Mouse (Mus musculus) heart, embryonic 11.5 days (tissue): Measurements from ENCODE around the gene Prkag2. TPM values are rescaled to one million over a fixed set of nuclear protein-coding genes. Genes with fewer than 3 reads are reported as not detected.

ENCODE experiments used
- ATAC-seq: fragments of 200-750 bp; cut with Nextera tagmentation; replicated peaks from 2 replicates; pipeline ENCODE4 v1.8.0; 2017; ENCODE audit warnings: moderate library complexity; ENCODE audit not compliant: insufficient number of reproducible peaks, low FRiP score, low TSS enrichment
- H3K27ac ChIP-seq: fragments of 300-500 bp; sonication (generic); 2 replicates; pipeline ENCODE4 v1.5.1; 2014; ENCODE audit warnings: mild to moderate bottlenecking, low read depth, low read length
- H3K27me3 ChIP-seq: fragments of 300-500 bp; sonication (generic); 2 replicates; pipeline ENCODE4 v1.6.1; 2014; ENCODE audit warnings: mild to moderate bottlenecking, low read length, mixed read lengths; ENCODE audit not compliant: control insufficient read depth, insufficient read depth
- H3K36me3 ChIP-seq: fragments of 300-500 bp; sonication (generic); 2 replicates; pipeline ENCODE4 v1.6.1; 2014; ENCODE audit warnings: mild to moderate bottlenecking, low read length, moderate library complexity, mixed read lengths; ENCODE audit not compliant: control insufficient read depth, insufficient read depth
- H3K4me1 ChIP-seq: fragments of 300-500 bp; sonication (generic); 2 replicates; pipeline ENCODE4 v1.6.1; 2014; ENCODE audit warnings: low read length; ENCODE audit not compliant: control insufficient read depth, insufficient read depth
- H3K4me2 ChIP-seq: fragments of 300-500 bp; sonication (generic); 2 replicates; pipeline ENCODE4 v1.6.1; 2014; ENCODE audit warnings: mild to moderate bottlenecking, moderate library complexity
- H3K4me3 ChIP-seq: fragments of 300-500 bp; sonication (generic); 2 replicates; pipeline ENCODE4 v1.5.1; 2014; ENCODE audit warnings: low read depth, low read length
- H3K9ac ChIP-seq: fragments of 300-500 bp; sonication (generic); 2 replicates; pipeline ENCODE4 v1.6.1; 2014; ENCODE audit warnings: mild to moderate bottlenecking, low read depth, low read length, moderate library complexity
- H3K9me3 ChIP-seq: fragments of 300-500 bp; sonication (generic); replicated peaks from 2 replicates; pipeline ENCODE4 v1.6.1; 2016; ENCODE audit warnings: low read length; ENCODE audit not compliant: control insufficient read depth
- WGBS: fragments of 180-500 bp; shearing (Covaris S2); extraction: QIAGEN DNeasy Blood & Tissue Kit; methylation state at CpG from one replicate; pipeline ENCODE4 v1.1.7; 2014; ENCODE audit not compliant: insufficient replicate concordance; 5-methylcytosine and 5-hydroxymethylcytosine counted together
- polyA plus RNA-seq: library from polyadenylated mRNA; unstranded; fragments of >200 nt; fragmentation: Nextera tagmentation; extraction: Ambion mirVana; gene quantifications from 2 replicates; pipeline ENCODE4 v1.2.1, GENCODE M21; 2014

Gene Prkag2
- polyA plus RNA-seq, 1 experiment from 2014 or later: 84.6 TPM

GRCm38 (mm10) chr5:25092630-25093245 lies 7.7 kb downstream of the Prkag2 start:
- H3K27ac ChIP-seq: no peak overlapping the region
- no peak for ATAC-seq
- H3K4me3 ChIP-seq: no peak overlapping the region
- H3K4me1 ChIP-seq: peaks cover 7% of the 10 kb centered on the region; the same call in 1 of the 2 replicates
- no peaks in the 10 kb centered on the region for H3K36me3 ChIP-seq
- H3K27me3 ChIP-seq: no peaks in the 10 kb centered on the region; the same call in 1 of the 2 replicates
- no peaks in the 10 kb centered on the region for H3K9me3 ChIP-seq
- no peak overlapping the region for H3K4me2 ChIP-seq
- H3K9ac ChIP-seq: no peak overlapping the region
- 76% methylated on average over 8 of the region's 8 CpGs for WGBS

GRCm38 (mm10) chr5:25089258-25089972 lies 11.0 kb downstream of the Prkag2 start:
- Histone ChIP-seq H3K27me3 (no peaks in the 10 kb centered on the region), H3K9ac (no peak overlapping the region), H3K36me3 (no peaks in the 10 kb centered on the region), H3K9me3 (no peaks in the 10 kb centered on the region), H3K4me1 (peaks cover 20% of the 10 kb centered on the region), H3K4me2 (no peak overlapping the region), H3K4me3 (no peak overlapping the region), H3K27ac (no peak overlapping the region)
- WGBS: 75% methylated on average over 6 of the region's 6 CpGs
- no peak for ATAC-seq

GRCm38 (mm10) chr5:25088633-25089032 lies 11.8 kb downstream of the Prkag2 start:
- Histone ChIP-seq H3K27ac (no peak overlapping the region), H3K4me1 (peaks cover 24% of the 10 kb centered on the region), H3K4me3 (no peak overlapping the region), H3K36me3 (no peaks in the 10 kb centered on the region), H3K9me3 (no peaks in the 10 kb centered on the region), H3K4me2 (no peak overlapping the region), H3K27me3 (no peaks in the 10 kb centered on the region), H3K9ac (no peak overlapping the region)
- no peak for ATAC-seq
- WGBS: 83% methylated on average over 4 of the region's 4 CpGs

- Histone ChIP-seq H3K9me3 (no peaks in the 10 kb centered on the region), H3K36me3 (no peaks in the 10 kb centered on the region), H3K4me2 (no peak overlapping the region), H3K4me1 (peaks cover 24% of the 10 kb centered on the region), H3K9ac (no peak overlapping the region), H3K27ac (no peak overlapping the region), H3K27me3 (no peaks in the 10 kb centered on the region), H3K4me3 (no peak overlapping the region)
- ATAC-seq: no peak
- 67% methylated on average over 13 of the region's 13 CpGs for WGBS
These were observed 12.3 kb downstream of the Prkag2 start for GRCm38 (mm10) chr5:25088111-25088510.

GRCm38 (mm10) chr5:25087064-25087463 lies 13.4 kb downstream of the Prkag2 start:
- WGBS: 88% methylated on average over 7 of the region's 7 CpGs
- peaks cover 26% of the 10 kb centered on the region for H3K4me1 ChIP-seq
- no peak overlapping the region for H3K27ac ChIP-seq
- H3K4me3 ChIP-seq: no peak overlapping the region
- no peak overlapping the region for H3K9ac ChIP-seq
- ATAC-seq: no peak
- H3K36me3 ChIP-seq: no peaks in the 10 kb centered on the region
- H3K9me3 ChIP-seq: no peaks in the 10 kb centered on the region
- no peaks in the 10 kb centered on the region for H3K27me3 ChIP-seq
- no peak overlapping the region for H3K4me2 ChIP-seq

- peaks cover 26% of the 10 kb centered on the region for H3K4me1 ChIP-seq
- no peak overlapping the region for H3K4me2 ChIP-seq
- ATAC-seq: no peak
- H3K4me3 ChIP-seq: no peak overlapping the region
- no peaks in the 10 kb centered on the region for H3K36me3 ChIP-seq
- 41% methylated on average over 4 of the region's 4 CpGs for WGBS
- H3K9ac ChIP-seq: no peak overlapping the region
- no peaks in the 10 kb centered on the region for H3K9me3 ChIP-seq
- no peaks in the 10 kb centered on the region for H3K27me3 ChIP-seq
- H3K27ac ChIP-seq: no peak overlapping the region
These were observed 14.2 kb downstream of the Prkag2 start for GRCm38 (mm10) chr5:25086234-25086633.

GRCm38 (mm10) chr5:25085170-25085569 lies 15.3 kb downstream of the Prkag2 start:
- Histone ChIP-seq H3K27ac (no peak overlapping the region), H3K4me2 (no peak overlapping the region), H3K9ac (no peak overlapping the region), H3K4me3 (no peak overlapping the region), H3K36me3 (no peaks in the 10 kb centered on the region), H3K27me3 (no peaks in the 10 kb centered on the region), H3K4me1 (peaks cover 26% of the 10 kb centered on the region), H3K9me3 (no peaks in the 10 kb centered on the region)
- WGBS: 79% methylated on average over 10 of the region's 10 CpGs
- ATAC-seq: no peak

- WGBS: 33% methylated on average over 7 of the region's 7 CpGs
- no peaks in the 10 kb centered on the region for H3K9me3 ChIP-seq
- no peaks in the 10 kb centered on the region for H3K27me3 ChIP-seq
- H3K27ac ChIP-seq: no peak overlapping the region
- H3K36me3 ChIP-seq: no peaks in the 10 kb centered on the region
- no peak for ATAC-seq
- H3K4me2 ChIP-seq: no peak overlapping the region
- peaks cover 23% of the 10 kb centered on the region for H3K4me1 ChIP-seq
- H3K9ac ChIP-seq: peak overlapping the region; percentile 6; the same call in 1 of the 2 replicates
- no peak overlapping the region for H3K4me3 ChIP-seq
These were observed 16.6 kb downstream of the Prkag2 start for GRCm38 (mm10) chr5:25083816-25084215.

- H3K4me2 ChIP-seq: no peak overlapping the region
- no peaks in the 10 kb centered on the region for H3K36me3 ChIP-seq
- no peak overlapping the region for H3K9ac ChIP-seq
- 35% methylated on average over 2 of the region's 2 CpGs for WGBS
- H3K4me1 ChIP-seq: peaks cover 23% of the 10 kb centered on the region
- H3K4me3 ChIP-seq: no peak overlapping the region
- ATAC-seq: no peak
- H3K27me3 ChIP-seq: no peaks in the 10 kb centered on the region
- H3K27ac ChIP-seq: no peak overlapping the region
- no peaks in the 10 kb centered on the region for H3K9me3 ChIP-seq
These were observed 17.9 kb downstream of the Prkag2 start for GRCm38 (mm10) chr5:25082542-25082941.
